Mouse (Mus musculus): ENCODE measurements around the gene Mccc1.

DNA sequence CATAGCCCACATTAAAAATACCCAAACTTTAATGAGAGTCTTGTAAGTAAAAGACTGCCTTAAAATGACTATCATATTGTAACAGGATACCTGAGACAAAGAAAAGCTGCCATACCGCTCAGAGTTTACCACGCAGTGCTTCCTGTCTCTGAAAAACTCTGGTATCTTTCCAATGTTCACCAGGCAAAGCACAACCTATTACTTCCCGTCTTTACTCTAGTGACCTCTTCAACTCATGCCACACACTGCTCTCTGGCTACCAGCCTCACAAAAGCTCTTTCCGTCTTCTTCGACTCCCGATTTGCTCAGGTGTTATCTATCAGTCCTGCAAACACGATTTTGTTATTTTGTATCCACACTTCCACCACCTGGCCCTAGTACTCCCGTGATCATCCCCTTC, 70.6 kb downstream of the Mccc1 start:
- no peak for TF ChIP-seq CTCF (IDR thresholded peaks at IDR 0.05; ENCODE audit: extremely low read depth, insufficient read depth, low read length)
- no peak for TF ChIP-seq POLR2A (IDR thresholded peaks at IDR 0.05; ENCODE audit: extremely low read depth, insufficient read depth, low read length)
